Mouse (Mus musculus) liver, adult 2 months (tissue): Measurements from ENCODE around the gene Gm38394.

Experiments
- CTCF ChIP-seq: fragments of 200-500 bp; IDR thresholded peaks from 2 replicates; pipeline ENCODE4 v1.5.1; 2011; ENCODE audit warnings: low read depth, low read length, control low read depth
- POLR2A ChIP-seq: fragments of 200-500 bp; IDR thresholded peaks from 2 replicates; pipeline ENCODE4 v1.6.1; 2011; ENCODE audit warnings: low read length, control low read depth; ENCODE audit not compliant: insufficient read depth; ENCODE audit errors: extremely low read depth

- TF ChIP-seq CTCF (no peak), POLR2A (no peak)
These were observed 75.1 kb downstream of the Gm38394 start for GRCm38 (mm10) chr1:133585995-133586537.
